Mouse (Mus musculus): Measurements from ENCODE around the gene Pmpcb.

The Pmpcb gene

DNA sequence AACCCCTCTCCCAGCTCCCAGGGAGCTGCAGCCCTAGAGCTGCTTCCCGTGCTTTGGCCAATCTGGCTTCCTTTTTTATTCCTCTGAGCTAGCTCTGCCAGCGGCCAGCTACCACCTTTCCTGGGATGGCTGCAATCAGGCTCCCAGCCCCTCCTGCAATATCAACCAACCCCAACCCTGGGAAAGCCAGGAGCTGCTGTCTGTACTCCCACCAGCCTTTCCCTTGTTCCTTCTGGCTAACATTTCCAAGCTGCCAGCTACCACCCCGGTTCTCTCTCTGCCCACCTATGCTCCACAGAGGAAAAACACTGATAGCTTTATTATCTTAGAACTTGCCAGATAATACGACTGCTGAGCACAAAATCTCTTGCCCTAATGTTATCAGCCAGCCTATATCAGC is 67.9 kb downstream of the Pmpcb start:
- peak; percentile 36 for DNase-seq

Measured in heart, adult 11 months (tissue).